Mouse (Mus musculus) CD4-positive, CD25-positive, alpha-beta regulatory T cell, adult 2 months (primary cell): ENCODE measurements around the gene Unc13a.

Experiments
- DNase-seq: peaks from one replicate; pipeline ENCODE4 v3.0.0-alpha.2; 2012; ENCODE audit warnings: low read depth, low spot score

Gene Unc13a

GRCm38 (mm10) chr8:71665331-71666130, 6.0 kb downstream of the Unc13a start:
- DNase-seq: peak; percentile 70

GRCm38 (mm10) chr8:71660325-71661120, 11.0 kb downstream of the Unc13a start:
- DNase-seq: peak; percentile 92

GRCm38 (mm10) chr8:71659751-71660150, 11.8 kb downstream of the Unc13a start:
- DNase-seq: no peak

GRCm38 (mm10) chr8:71658515-71659049, 13.0 kb downstream of the Unc13a start:
- no peak for DNase-seq

- peak; percentile 33 for DNase-seq
Measured at GRCm38 (mm10) chr8:71657816-71658215, 13.7 kb downstream of the Unc13a start.

- DNase-seq: peak; percentile 67
Measured at GRCm38 (mm10) chr8:71654600-71654999, 17.0 kb downstream of the Unc13a start.

- DNase-seq: no peak
Measured at GRCm38 (mm10) chr8:71645510-71645909, 26.0 kb downstream of the Unc13a start.

- no peak for DNase-seq
Measured at GRCm38 (mm10) chr8:71639318-71639717, 32.2 kb downstream of the Unc13a start.

GRCm38 (mm10) chr8:71638321-71638720, 33.2 kb downstream of the Unc13a start:
- no peak for DNase-seq

GRCm38 (mm10) chr8:71637149-71638095, 34.1 kb downstream of the Unc13a start:
- no peak for DNase-seq

GRCm38 (mm10) chr8:71633981-71634667, 37.4 kb downstream of the Unc13a start:
- DNase-seq: peak; percentile 84

GRCm38 (mm10) chr8:71633164-71633563, 38.4 kb downstream of the Unc13a start:
- DNase-seq: peak; percentile 81

GRCm38 (mm10) chr8:71631897-71632296, 39.7 kb downstream of the Unc13a start:
- DNase-seq: no peak

- DNase-seq: no peak
Measured at GRCm38 (mm10) chr8:71630761-71631160, 40.8 kb downstream of the Unc13a start.

- DNase-seq: peak; percentile 59
Measured at GRCm38 (mm10) chr8:71629781-71630212, 41.8 kb downstream of the Unc13a start.

GRCm38 (mm10) chr8:71629096-71629697, 42.4 kb downstream of the Unc13a start:
- DNase-seq: peak; percentile 95

GRCm38 (mm10) chr8:71628396-71629095, 43.0 kb downstream of the Unc13a start:
- no peak for DNase-seq

- no peak for DNase-seq
Measured at GRCm38 (mm10) chr8:71627265-71628099, 44.1 kb downstream of the Unc13a start.

GRCm38 (mm10) chr8:71626753-71627152, 44.8 kb downstream of the Unc13a start:
- no peak for DNase-seq
